Mouse (Mus musculus): ENCODE measurements at regions not wholly inside any gene's neighbourhood (a gene's known extent, or its start where the extent isn't known, plus 50 kb on each side); places are given as distances from the start of the nearest gene placed in this dataset.

- TF ChIP-seq GATA1 (IDR thresholded peaks at IDR 0.05; ENCODE audit: low read length), result no peak
- TF ChIP-seq TAL1 (IDR thresholded peaks at IDR 0.05; ENCODE audit: low read length), result no peak
Measured at GRCm38 (mm10) chr9:41221110-41221790, 59.8 kb upstream of the Ubash3b start.
